Mouse (Mus musculus) MEL (cell line): ENCODE measurements at regions not wholly inside any gene's neighbourhood (a gene's known extent, or its start where the extent isn't known, plus 50 kb on each side); places are given as distances from the start of the nearest gene placed in this dataset.

Source experiments
- EP300 ChIP-seq, 2 experiments: IDR thresholded peaks; 2 replicates each; pipeline ENCODE4 v1.6.1; 2011; ENCODE audit warnings: improper control_type of control experiment in 2 of 2, low read length in 2 of 2, low read depth in 1 of 2, mild to moderate bottlenecking in 1 of 2
- POLR2A ChIP-seq, 2 experiments: IDR thresholded peaks; 2 replicates each; pipeline ENCODE4 v1.6.1; 2011 to 2012; ENCODE audit warnings: low read length in 2 of 2, mild to moderate bottlenecking in 2 of 2, control low read depth in 1 of 2, improper control_type of control experiment in 1 of 2, low read depth in 1 of 2, moderate library complexity in 1 of 2; ENCODE audit not compliant: control insufficient read depth in 1 of 2, insufficient read depth in 1 of 2, poor library complexity in 1 of 2
- POLR2AphosphoS2 ChIP-seq: IDR thresholded peaks from 2 replicates; pipeline ENCODE4 v1.6.1; 2011; ENCODE audit warnings: low read length, improper control_type of control experiment
- USF2 ChIP-seq, 2 experiments: IDR thresholded peaks; 2 replicates each; pipeline ENCODE4 v1.6.1; 2011 to 2012; ENCODE audit warnings: improper control_type of control experiment in 2 of 2, low read length in 2 of 2, borderline replicate concordance in 1 of 2, inconsistent platforms in 1 of 2, low read depth in 1 of 2, mild to moderate bottlenecking in 1 of 2; ENCODE audit not compliant: insufficient read depth in 1 of 2
- ZMIZ1 ChIP-seq: IDR thresholded peaks from 2 replicates; pipeline ENCODE4 v1.6.1; 2012; ENCODE audit warnings: low read depth, mild to moderate bottlenecking, inconsistent platforms, low read length, improper control_type of control experiment, moderate library complexity

DNA sequence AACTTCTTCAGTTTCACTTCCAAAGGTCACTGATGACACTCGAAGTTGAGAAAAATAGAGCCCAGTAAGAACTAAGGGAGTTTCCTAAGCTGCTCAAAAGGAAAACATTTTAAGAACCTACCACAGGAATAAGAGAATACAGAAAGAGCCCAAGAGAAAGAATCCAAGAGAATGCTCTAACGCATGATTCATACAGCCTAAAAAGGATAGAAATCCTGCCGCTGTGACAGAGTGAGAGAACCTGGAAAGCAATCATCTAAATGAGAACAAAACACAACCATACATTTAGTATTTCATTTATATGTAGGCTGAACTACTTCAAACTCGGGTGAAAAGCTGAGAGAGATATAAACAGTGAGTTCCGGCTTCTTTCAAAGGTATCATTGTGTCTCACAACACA is 376.4 kb downstream of the Kctd12 start:
- no peak for TF ChIP-seq POLR2A (IDR thresholded peaks at IDR 0.05; ENCODE audit: control insufficient read depth in 1 of 2, insufficient read depth in 1 of 2, low read depth in 1 of 2, low read length in 2 of 2, poor library complexity in 1 of 2)
- TF ChIP-seq ZMIZ1 = no peak
- no peak for TF ChIP-seq POLR2AphosphoS2
- no peak for TF ChIP-seq EP300 (IDR thresholded peaks at IDR 0.05; ENCODE audit: low read depth in 1 of 2, low read length in 2 of 2)
- TF ChIP-seq USF2 (IDR thresholded peaks at IDR 0.05; ENCODE audit: borderline replicate concordance in 1 of 2, insufficient read depth in 1 of 2, low read depth in 1 of 2, low read length in 2 of 2) = no peak
